Mouse (Mus musculus): Measurements from ENCODE around the gene Map4k3. TPM values are rescaled to one million over a fixed set of nuclear protein-coding genes. Genes with fewer than 3 reads are reported as not detected.
"Not testable (repeated sequence)": the region's sequence is repeated elsewhere in the genome, so short reads cannot be mapped to it uniquely, and the experiment has no call there.

Gene Map4k3
- total RNA-seq (2021), result 10 to 100 TPM; 87.8 to 88.7 TPM

DNA sequence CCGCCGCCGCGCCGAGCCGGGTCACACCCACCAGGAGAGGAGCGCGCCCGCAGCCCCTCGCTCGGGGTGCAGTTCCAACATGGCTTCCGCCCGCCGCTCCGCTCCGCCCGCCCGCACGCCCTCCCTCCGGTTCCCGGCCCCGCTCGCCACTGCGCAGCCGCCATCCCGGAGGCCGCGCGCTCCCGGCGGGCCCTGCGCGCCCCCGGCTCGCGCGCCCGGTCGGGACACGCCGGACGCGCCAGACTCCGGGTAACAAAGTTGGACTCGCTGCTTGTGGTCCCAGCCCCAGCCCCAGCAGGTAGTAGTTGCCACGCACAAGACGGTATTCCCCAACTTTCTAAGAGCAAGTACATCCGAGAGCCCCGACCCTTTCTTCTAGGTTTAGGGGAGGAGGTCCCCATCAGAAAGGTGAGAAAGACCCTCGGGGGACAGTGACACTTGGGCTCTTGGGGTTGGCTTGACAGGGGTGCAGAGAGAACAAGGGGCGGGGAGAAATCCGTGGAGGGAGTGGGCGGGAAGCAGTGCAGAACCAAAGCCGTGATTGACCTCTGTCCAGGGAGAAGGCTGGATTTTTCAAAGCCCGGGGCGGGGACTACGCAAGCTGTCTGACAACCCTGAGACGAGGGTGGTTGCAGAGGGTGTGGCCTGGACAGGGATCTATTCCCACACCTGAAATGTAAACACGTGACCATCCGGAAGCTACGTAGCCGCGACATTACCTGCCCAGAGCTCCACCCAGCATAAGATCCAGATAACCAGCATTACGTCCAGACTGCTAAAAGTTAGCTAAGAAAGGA is at the start of gene Map4k3:
TSS of gene Map4k3 (minus strand) at position 424 of the 797 bp plus-strand sequence.
- peak; percentile 71 to 84 for DNase-seq (ENCODE audit: extremely low spot score in 1 of 2, low spot score in 1 of 2)

DNA sequence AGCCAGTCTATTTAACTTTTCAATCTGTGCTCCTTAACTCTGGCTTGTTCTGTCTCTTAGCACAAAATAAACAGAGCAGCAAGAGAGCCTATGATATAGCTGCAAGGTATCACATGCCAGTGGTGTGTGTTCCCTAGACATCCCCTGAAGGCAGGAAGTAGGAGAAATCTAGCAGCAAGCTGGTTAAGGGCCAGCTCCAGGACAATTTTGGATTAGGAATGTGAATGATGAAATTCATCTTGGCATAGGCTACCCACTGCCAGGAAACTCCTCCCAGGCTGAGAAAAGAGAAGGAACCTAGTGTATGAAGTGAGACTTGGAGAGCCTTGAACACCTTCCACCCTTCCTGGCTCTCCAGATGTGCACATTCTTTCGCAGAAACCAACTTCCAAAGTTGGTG is 49.3 kb upstream of the Map4k3 start:
- DNase-seq (ENCODE audit: extremely low spot score in 1 of 2, low spot score in 1 of 2), result no peak

DNA sequence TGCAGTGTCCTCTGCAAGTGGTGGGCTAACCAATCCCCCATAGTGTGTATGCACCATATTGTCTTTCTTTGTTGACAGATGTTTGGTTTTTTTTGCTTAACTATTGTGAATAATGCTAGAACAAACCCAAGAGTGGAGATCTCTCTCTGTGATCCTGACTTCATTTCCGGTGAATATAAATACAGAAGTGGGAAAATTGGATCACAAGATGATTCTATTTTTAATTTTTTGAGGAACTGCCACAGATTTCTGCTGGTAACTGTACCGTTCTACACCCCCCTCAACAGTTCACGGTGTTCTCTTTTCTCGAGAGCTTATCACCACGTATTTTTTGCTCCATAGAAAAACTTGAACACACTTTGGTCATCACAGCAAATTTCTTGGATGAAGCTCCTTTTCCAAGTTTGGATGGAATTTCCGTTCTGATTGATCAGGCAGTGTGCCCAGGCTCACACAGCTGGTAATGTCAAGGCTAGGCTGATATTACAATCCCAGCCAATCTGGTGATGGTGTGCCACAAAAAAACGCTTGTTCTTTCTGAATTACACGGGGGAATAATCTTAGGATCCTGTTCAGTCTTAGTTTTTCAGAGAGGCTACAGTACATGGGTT is 47.0 kb upstream of the Map4k3 start:
- DNase-seq (ENCODE audit: extremely low spot score in 1 of 2, low spot score in 1 of 2), result no peak

DNA sequence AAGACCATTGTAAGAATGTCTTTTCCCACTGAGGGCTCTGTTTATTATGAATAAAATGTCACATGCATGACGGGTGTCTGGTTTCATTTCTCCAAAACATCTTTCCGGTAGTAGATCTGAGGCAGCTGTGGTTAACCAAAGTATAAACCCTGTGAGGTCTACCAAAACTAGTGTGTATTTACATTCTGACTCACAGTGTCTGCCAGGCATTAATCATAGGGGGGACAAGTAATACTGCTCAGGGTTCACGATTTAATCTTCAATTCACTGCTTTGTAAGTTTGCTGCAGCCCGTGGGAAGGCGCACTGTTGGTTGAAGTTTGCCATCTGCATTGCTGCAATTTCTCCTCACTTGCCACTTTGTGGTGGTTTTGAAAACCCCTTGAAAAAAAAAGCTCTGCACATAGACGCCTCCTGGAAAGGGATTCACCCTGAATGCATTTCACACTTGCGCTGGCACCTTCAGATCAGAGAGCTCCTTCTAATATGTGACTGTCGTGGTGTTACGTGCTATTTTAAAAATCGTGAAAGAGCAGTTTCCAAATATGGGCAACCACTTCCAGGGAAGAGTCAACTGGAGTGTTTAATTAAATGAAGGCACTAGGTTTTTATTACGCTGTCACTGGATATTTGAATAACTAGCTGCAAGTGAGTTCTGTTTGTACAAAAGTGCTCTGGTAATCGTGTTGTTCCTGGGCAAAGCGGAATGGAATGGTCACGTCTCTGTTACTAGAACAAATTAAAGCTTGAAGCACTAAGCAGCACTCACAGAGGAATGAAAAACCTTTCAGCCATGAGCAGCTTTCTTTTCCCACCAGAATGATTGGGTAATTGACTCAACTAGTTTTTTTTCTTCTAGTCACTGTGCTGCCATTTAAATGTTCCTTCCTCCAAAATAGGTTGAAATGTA is 44.5 kb upstream of the Map4k3 start:
- no peak for DNase-seq (ENCODE audit: extremely low spot score in 1 of 2, low spot score in 1 of 2)

DNA sequence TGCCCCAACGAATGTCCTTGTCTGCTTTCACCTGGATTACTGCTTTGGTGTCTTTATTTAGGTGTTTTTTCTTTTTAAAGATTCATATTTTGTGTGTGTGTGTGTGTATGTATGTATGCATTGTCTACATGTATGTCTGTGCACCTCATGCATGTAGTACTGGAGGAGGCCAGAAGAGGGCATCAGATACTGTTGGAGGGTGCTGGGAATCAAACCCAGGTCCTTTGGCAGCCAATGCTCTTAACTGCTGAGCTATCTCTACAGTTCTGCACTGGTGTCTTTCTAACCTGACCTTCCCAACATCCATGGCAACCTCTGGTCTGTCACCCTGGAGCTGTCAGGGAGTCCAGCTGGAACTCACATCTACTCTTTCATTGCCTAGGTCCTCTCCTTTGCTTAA is 41.8 kb upstream of the Map4k3 start:
- no peak for DNase-seq (ENCODE audit: extremely low spot score in 1 of 2, low spot score in 1 of 2)

DNA sequence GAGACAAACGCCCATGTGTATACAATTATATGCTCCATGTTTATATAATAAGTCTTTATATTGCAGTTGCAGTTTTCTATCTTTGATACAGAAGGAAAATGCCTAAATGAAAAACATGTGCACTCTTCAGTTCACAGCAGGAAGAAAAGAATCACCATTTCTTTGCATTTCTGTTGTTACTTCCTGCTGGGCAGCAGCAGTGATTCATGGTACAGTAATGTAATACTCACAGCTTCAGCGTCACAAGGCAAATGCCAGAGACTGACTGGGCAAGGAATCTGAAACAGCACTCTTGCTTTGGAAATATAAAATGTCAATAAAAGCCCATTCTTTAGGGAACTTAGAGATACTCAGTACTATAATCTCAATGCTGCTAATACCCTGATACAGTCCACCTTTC is 36.9 kb upstream of the Map4k3 start:
- DNase-seq (ENCODE audit: extremely low spot score in 1 of 2, low spot score in 1 of 2), result no peak

DNA sequence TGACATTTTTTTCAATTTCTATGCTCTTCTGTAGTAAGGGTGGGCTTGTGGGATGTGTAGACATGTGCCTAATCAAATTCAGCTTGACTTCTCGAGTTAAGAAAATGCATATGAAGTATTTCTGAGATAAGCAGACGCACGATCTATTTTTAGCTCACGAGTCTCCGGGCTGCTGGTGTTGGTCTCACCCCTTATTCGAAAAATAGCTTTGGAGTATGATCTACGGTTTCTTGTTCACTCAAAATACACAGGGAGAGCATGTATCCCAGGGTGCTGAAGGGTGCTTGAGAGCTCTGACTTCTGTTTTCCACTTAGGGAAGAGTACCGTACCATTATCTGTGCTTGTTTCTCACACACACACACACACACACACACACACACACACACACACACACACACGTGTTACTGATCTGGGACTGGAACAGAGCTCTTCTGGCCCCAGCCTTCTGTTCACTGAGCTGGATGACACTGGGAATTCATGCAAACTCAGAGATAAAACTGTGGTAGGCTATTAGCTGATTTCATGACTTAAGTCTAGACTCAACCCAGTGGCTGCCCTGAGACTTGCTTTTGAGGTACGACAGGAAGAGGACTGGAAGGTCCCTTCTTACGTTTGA is 34.9 kb upstream of the Map4k3 start:
- DNase-seq (ENCODE audit: extremely low spot score in 1 of 2, low spot score in 1 of 2), result no peak

DNA sequence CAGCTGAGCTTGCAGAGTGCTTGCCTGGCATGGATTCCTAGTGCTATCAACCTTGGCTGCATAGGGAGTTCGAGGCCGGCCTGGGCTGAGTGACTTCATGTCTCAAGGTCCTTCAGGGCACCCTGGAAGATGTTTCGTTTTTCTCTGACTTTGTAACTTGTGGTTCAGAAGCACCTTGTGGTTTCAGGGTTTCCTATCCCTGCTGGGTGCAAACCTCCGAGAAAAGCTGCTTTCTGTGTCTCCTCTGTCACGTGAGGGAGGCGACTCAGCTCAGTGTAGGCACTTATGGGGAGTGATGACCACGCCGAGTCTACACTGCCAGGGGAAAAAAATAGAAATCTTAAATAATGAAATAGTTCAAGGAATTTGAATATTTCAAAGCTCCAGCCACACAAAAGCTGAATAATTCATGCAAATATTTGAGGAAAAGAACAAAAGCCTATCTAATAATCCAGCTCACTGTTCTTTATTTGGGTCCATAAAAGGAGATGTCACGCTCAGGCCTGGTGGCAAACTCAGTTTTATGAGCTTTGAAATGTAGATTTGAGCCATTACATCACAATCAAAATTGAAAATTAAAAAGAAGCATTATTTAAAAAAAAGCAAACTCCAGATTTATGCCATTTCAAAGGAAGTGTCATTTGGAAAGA is 34.2 kb upstream of the Map4k3 start:
- no peak for DNase-seq (ENCODE audit: extremely low spot score in 1 of 2, low spot score in 1 of 2)

DNA sequence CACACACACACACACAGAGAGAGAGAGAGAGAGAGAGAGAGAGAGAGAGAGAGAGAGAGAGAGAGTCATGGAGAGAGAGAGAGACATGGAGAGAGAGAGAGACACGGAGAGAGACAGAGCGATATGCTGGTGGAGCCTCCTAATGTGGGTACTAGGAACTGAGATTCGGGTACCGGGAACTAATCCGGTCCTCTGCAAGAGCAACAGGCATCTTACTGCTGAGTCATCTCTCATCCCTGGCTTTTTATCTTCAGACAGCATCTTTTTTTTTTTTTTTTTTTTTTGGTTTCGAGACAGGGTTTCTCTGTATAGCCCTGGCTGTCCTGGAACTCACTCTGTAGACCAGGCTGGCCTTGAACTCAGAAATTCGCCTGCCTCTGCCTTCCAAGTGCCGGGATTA is 32.9 kb upstream of the Map4k3 start:
- DNase-seq (ENCODE audit: extremely low spot score in 1 of 2, low spot score in 1 of 2), result not testable (repeated sequence)

DNA sequence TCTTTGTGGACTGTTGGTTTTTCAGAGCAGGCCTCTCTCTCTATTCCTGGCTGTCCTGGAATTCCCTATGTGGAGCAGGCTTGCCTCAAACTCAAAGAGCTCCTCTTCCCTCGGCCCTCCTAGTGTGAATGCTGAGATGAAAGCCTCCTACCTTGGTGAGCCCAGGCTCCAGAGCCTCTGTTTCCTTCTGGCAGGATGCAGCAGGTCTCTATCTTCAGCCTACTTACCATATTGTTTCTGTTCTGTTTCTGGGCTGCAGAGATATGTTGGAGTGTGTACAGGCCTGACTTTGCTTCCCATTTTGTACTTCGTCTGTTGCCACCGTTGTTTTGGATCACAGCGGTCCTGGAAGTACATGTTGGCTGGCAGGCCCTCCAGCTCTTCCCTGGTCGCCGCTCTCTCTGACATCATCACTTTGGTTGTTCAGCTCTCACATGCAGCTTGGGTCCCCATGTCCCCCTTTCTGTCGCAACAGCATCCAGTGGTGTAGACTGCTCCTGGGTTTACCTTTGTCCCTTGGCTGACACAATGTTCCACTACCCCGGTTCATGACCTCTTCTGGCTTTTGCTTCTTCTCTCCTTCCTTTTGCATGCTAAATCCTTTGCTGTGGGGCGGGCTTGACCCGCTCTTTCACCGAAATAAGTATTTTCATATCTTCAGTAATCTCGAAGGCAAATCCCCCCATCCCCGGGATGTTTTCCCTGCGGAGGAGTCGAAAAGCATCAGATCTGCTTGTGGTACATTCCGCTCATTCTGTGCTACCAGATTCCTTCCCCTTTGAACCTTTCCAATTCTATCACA is 32.3 kb upstream of the Map4k3 start:
- DNase-seq (ENCODE audit: extremely low spot score in 1 of 2, low spot score in 1 of 2), result no peak

DNA sequence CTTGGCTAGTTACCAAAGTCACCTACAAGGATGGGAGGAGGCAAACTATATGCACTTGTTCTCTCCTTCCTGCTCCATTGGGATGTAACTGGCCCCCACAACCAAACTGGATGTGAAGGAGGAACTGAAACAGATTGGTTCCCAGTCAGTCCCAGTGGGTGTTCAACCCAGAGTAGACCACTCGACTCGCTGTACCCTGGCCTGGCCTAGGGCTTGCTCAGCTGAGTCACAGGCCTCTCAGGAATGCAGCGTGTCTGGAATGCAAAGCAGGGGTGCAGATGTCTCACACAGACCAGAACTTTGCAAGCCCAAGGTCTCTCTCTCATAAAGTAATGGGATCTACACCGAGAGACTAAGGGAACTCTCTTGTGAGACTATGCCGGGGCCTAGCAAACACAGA is 27.8 kb upstream of the Map4k3 start:
- DNase-seq (ENCODE audit: extremely low spot score in 1 of 2, low spot score in 1 of 2), result no peak

DNA sequence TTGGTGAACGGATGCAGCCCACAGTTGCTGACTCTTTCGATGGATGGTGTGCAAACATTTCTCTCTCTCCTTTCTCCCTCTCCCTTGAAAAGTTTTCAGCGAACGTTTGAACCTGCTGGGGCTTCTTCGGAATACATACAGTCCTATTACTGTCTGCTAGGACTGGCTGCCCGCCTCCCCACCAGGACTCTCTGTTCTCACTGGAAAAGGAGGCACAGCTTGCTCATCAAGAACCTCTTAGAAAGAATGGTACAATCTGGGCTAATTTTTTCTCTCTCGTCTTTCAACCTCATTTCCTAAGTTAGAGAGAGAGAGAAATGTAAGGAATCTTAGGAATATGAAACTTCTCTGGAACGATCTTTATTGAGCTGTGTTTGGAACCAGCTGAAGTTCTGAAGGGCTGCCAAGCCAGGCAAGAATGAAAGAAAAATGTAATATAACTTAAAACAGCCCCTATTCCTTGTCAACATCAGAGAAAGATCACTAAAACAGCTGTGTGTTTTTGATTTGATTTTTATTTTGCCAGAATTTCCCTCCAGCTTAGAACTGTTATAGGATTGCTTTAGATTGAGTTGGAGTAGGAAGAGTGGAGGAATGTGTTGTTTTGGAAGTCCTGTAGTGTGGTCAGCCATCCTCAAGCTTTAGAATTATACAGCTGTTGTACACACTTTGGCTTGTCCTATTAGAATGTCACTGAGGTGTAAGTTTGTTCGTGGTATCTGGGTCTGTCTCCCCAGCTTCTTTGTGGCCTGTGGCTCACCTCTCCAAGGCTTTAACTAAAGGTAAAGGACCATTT is 27.0 kb upstream of the Map4k3 start:
- no peak for DNase-seq (ENCODE audit: extremely low spot score in 1 of 2, low spot score in 1 of 2)

DNA sequence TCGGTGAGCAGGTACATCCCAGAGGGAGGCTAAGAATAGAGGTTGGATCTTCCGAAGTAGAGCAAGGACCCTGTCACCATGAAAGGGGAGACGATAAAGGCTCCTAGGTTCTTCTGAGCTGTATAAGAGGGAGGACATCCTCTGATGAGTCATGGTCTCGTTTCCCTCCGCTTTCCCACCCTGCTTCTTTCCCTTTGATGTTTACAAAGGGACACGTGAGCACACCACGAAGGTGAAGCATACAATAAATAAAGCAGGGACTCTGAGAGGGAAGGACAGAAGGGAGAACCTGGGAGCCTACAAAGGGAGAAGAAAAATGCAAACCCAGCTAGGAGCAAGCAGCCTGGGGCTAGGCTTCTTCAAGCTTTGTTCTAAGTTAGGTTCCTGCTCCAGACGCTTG is 26.3 kb upstream of the Map4k3 start:
- DNase-seq (ENCODE audit: extremely low spot score in 1 of 2, low spot score in 1 of 2), result no peak

DNA sequence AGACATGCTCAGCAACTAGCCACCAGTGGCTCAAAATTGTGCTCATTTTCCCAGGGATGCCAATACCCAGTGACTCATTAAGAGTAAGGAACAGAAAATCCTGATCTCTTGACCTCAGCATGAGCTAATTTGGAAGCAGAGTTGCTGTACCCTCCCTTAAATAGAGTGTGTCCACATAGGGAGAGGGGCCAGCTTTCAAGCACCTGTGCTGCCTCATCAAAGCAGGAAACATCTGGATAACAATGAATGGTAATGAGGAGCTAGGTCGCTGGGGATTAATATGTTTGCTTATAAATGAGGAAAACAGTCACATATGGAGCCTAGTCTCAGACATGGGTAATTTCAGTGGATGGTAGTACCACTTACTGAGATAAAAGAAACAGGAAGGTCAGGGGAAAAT is 24.2 kb upstream of the Map4k3 start:
- no peak for DNase-seq (ENCODE audit: extremely low spot score in 1 of 2, low spot score in 1 of 2)

DNA sequence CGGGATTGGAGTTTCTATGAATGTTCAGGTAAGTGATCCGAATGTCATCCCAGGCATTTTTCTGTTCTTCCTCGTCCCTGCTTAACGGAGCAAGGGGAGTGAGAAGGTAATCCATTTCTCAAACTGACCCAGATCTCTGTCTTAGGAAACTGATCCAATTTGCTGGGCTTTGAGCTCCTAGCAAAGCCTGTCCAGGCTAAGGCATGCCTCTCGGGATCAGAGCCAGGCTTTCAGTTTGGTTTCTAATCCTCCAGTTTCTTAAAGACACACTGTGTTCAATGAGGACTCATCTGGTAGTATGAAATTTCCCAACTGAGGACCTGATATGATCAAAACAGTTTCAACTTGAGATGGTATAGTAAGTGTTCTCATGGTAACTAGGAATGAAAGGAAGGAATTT is 11.1 kb upstream of the Map4k3 start:
- DNase-seq (ENCODE audit: extremely low spot score in 1 of 2, low spot score in 1 of 2), result no peak

DNA sequence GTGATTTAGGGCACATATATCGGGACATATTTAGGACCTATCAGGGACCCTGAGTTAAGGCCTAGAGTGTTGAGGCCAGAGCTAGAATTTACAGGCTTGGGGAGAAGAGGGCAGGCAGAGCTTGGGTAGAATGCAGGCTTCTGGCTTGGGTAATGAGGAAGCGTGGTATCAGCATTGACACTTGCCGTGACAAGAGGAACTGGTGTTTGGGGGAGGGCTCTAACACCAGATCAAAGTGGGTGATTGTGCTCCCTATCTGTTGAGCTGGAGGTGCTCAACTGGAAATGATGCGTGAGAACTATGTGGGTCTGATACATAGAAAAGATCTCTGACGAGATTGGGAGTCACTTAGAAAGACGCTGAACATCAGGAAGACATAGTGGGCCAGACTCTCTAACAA is 6.4 kb upstream of the Map4k3 start:
- DNase-seq (ENCODE audit: extremely low spot score in 1 of 2, low spot score in 1 of 2), result no peak

DNA sequence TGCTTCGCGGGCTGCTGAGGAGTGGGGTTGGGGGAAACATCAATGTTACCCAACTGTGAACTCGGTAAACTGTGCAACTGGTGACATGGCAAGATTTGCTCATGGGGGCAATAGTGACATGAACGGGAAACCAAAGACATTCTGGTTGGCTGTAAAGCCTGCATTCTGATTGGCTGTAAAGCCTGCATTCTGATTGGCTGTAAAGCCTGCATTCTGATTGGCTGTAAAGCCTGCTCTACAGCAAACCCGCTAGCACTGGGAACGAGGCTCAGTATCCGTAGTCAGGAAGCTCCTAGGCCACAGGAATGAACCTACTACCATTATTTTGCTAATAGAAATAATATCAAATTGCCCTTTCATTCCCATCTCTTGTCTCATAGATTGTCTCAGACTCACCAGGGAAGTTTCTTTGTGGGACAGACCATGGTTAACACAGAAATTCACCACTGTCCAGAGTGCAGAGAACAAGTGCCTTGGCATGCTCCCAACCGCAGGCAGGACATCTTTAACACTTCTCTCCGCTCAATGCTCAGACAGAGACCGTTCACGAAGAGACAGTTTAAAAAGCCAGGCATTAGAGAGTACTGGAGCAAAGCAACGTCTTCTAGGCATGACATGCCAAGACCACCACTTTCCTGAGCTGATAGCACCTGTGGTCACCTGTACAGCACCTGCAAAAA is 5.0 kb upstream of the Map4k3 start:
- no peak for DNase-seq (ENCODE audit: extremely low spot score in 1 of 2, low spot score in 1 of 2)

DNA sequence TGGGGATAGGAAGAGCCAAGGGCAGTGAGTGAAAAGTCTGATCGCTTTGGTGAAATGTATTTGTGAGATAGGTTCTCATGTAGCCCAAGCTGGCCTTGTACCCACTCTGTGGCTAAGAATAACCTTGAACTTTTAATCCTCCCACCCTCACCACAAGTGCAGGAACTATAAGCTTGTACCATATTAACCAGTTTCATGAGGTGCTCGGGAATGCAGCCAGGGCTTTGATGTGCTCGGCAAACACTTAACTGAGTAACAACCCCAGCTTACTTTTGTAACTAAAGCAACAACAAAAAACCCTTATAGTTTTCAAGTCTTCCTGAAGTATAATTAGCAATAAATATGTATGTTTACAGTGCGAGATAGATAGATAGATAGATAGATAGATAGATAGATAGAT is 4.0 kb upstream of the Map4k3 start:
- no peak for DNase-seq (ENCODE audit: extremely low spot score in 1 of 2, low spot score in 1 of 2)
